Mouse (Mus musculus): ENCODE results near the gene Atf3. TPM values are rescaled to one million over a fixed set of nuclear protein-coding genes. Genes with fewer than 3 reads are reported as not detected.
"Not testable (repeated sequence)": the region's sequence is repeated elsewhere in the genome, so short reads cannot be mapped to it uniquely, and the experiment has no call there.

Gene Atf3
- polyA plus RNA-seq, 1 experiment from 2014 or later: 1.4 TPM

GRCm38 (mm10) chr1:191153052-191153451, 64.8 kb downstream of the Atf3 start:
- ATAC-seq (ENCODE audit: low FRiP score): no peak
- Histone ChIP-seq H3K36me3 (replicated peaks; ENCODE audit: control insufficient read depth, insufficient read depth) (no peaks in the 10 kb centered on the region), H3K27ac (no peak overlapping the region), H3K4me2 (replicated peaks) (no peak overlapping the region), H3K9me3 (ENCODE audit: control insufficient read depth, low read length) (0 out of 2 replicates have a peak, but pooled peaks cover 11% of the 10 kb centered on the region), H3K4me3 (replicated peaks; ENCODE audit: low read length) (no peak overlapping the region), H3K9ac (no peak overlapping the region), H3K4me1 (replicated peaks; ENCODE audit: control insufficient read depth, insufficient read depth, low read length) (no peaks in the 10 kb centered on the region), H3K27me3 (ENCODE audit: control insufficient read depth, insufficient read depth, low read length) (no peaks in the 10 kb centered on the region)
- 23% methylated on average over 4 of the region's 4 CpGs for WGBS
- peak; percentile 42 for DNase-seq (ENCODE audit: low spot score)

- Histone ChIP-seq H3K4me1 (replicated peaks; ENCODE audit: control insufficient read depth, insufficient read depth, low read length) (no peaks in the 10 kb centered on the region), H3K9ac (no peak overlapping the region), H3K4me3 (replicated peaks; ENCODE audit: low read length) (no peak overlapping the region), H3K36me3 (replicated peaks; ENCODE audit: control insufficient read depth, insufficient read depth) (no peaks in the 10 kb centered on the region), H3K27ac (no peak overlapping the region), H3K4me2 (replicated peaks) (no peak overlapping the region), H3K9me3 (ENCODE audit: control insufficient read depth, low read length) (no peaks in the 10 kb centered on the region), H3K27me3 (ENCODE audit: control insufficient read depth, insufficient read depth, low read length) (no peaks in the 10 kb centered on the region)
- DNase-seq (ENCODE audit: low spot score): no peak
- WGBS: 76% methylated on average over 8 of the region's 8 CpGs
- ATAC-seq (ENCODE audit: low FRiP score): no peak
Measured at GRCm38 (mm10) chr1:191150924-191151605, 66.8 kb downstream of the Atf3 start.

GRCm38 (mm10) chr1:191149489-191149888, 68.3 kb downstream of the Atf3 start:
- H3K9ac ChIP-seq; H3K4me2 ChIP-seq (replicated peaks); H3K27me3 ChIP-seq (ENCODE audit: control insufficient read depth, insufficient read depth, low read length); DNase-seq (ENCODE audit: low spot score); H3K27ac ChIP-seq; H3K36me3 ChIP-seq (replicated peaks; ENCODE audit: control insufficient read depth, insufficient read depth); ATAC-seq (ENCODE audit: low FRiP score); H3K4me3 ChIP-seq (replicated peaks; ENCODE audit: low read length); H3K4me1 ChIP-seq (replicated peaks; ENCODE audit: control insufficient read depth, insufficient read depth, low read length); H3K9me3 ChIP-seq (ENCODE audit: control insufficient read depth, low read length): not testable (repeated sequence)
- WGBS: 91% methylated on average over 5 of the region's 5 CpGs

GRCm38 (mm10) chr1:191140983-191141382, 76.9 kb downstream of the Atf3 start:
- Histone ChIP-seq H3K36me3 (replicated peaks; ENCODE audit: control insufficient read depth, insufficient read depth) (no peaks in the 10 kb centered on the region), H3K4me1 (replicated peaks; ENCODE audit: control insufficient read depth, insufficient read depth, low read length) (no peaks in the 10 kb centered on the region), H3K9me3 (ENCODE audit: control insufficient read depth, low read length) (no peaks in the 10 kb centered on the region), H3K4me2 (replicated peaks) (no peak overlapping the region), H3K9ac (no peak overlapping the region), H3K27ac (no peak overlapping the region), H3K27me3 (ENCODE audit: control insufficient read depth, insufficient read depth, low read length) (no peaks in the 10 kb centered on the region), H3K4me3 (replicated peaks; ENCODE audit: low read length) (no peak overlapping the region)
- peak; percentile 10 for DNase-seq (ENCODE audit: low spot score)
- 86% methylated on average over 8 of the region's 8 CpGs for WGBS
- no peak for ATAC-seq (ENCODE audit: low FRiP score)

GRCm38 (mm10) chr1:191138874-191139495, 78.9 kb downstream of the Atf3 start:
- H3K27me3 ChIP-seq (ENCODE audit: control insufficient read depth, insufficient read depth, low read length): no peaks in the 10 kb centered on the region
- H3K4me2 ChIP-seq (replicated peaks): no peak overlapping the region
- 68% methylated on average over 7 of the region's 7 CpGs for WGBS
- H3K4me1 ChIP-seq (replicated peaks; ENCODE audit: control insufficient read depth, insufficient read depth, low read length): no peaks in the 10 kb centered on the region
- H3K27ac ChIP-seq: no peak overlapping the region
- H3K9ac ChIP-seq: no peak overlapping the region
- H3K4me3 ChIP-seq (replicated peaks; ENCODE audit: low read length): no peak overlapping the region
- no peak for ATAC-seq (ENCODE audit: low FRiP score)
- H3K36me3 ChIP-seq (replicated peaks; ENCODE audit: control insufficient read depth, insufficient read depth): no peaks in the 10 kb centered on the region
- peak; percentile 22 for DNase-seq (ENCODE audit: low spot score)
- no peaks in the 10 kb centered on the region for H3K9me3 ChIP-seq (ENCODE audit: control insufficient read depth, low read length)

GRCm38 (mm10) chr1:191138436-191138835, 79.4 kb downstream of the Atf3 start:
- H3K27me3 ChIP-seq (ENCODE audit: control insufficient read depth, insufficient read depth, low read length): no peaks in the 10 kb centered on the region
- H3K4me2 ChIP-seq (replicated peaks): no peak overlapping the region
- H3K9ac ChIP-seq: no peak overlapping the region
- H3K27ac ChIP-seq: no peak overlapping the region
- no peaks in the 10 kb centered on the region for H3K36me3 ChIP-seq (replicated peaks; ENCODE audit: control insufficient read depth, insufficient read depth)
- no peak for DNase-seq (ENCODE audit: low spot score)
- no peak overlapping the region for H3K4me3 ChIP-seq (replicated peaks; ENCODE audit: low read length)
- ATAC-seq (ENCODE audit: low FRiP score): no peak
- no peaks in the 10 kb centered on the region for H3K9me3 ChIP-seq (ENCODE audit: control insufficient read depth, low read length)
- H3K4me1 ChIP-seq (replicated peaks; ENCODE audit: control insufficient read depth, insufficient read depth, low read length): no peaks in the 10 kb centered on the region
- 92% methylated on average over 4 of the region's 4 CpGs for WGBS

- no peak overlapping the region for H3K27ac ChIP-seq
- 58% methylated on average over 4 of the region's 4 CpGs for WGBS
- DNase-seq (ENCODE audit: low spot score): no peak
Measured at GRCm38 (mm10) chr1:191135406-191135805, 82.4 kb downstream of the Atf3 start.

GRCm38 (mm10) chr1:191132934-191133333, 84.9 kb downstream of the Atf3 start:
- Histone ChIP-seq H3K9ac (no peak overlapping the region), H3K4me1 (replicated peaks; ENCODE audit: control insufficient read depth, insufficient read depth, low read length) (no peaks in the 10 kb centered on the region), H3K4me3 (replicated peaks; ENCODE audit: low read length) (no peak overlapping the region), H3K9me3 (ENCODE audit: control insufficient read depth, low read length) (peaks cover 11% of the 10 kb centered on the region; the same call in 1 of the 2 replicates), H3K4me2 (replicated peaks) (no peak overlapping the region), H3K27ac (no peak overlapping the region), H3K36me3 (replicated peaks; ENCODE audit: control insufficient read depth, insufficient read depth) (no peaks in the 10 kb centered on the region), H3K27me3 (ENCODE audit: control insufficient read depth, insufficient read depth, low read length) (no peaks in the 10 kb centered on the region)
- 72% methylated on average over 5 of the region's 5 CpGs for WGBS
- DNase-seq (ENCODE audit: low spot score) (no peak), ATAC-seq (ENCODE audit: low FRiP score) (no peak)

More at GRCm38 (mm10) chr1:191135406-191135805, 82.4 kb downstream of the Atf3 start:
- Histone ChIP-seq H3K27me3 (ENCODE audit: control insufficient read depth, insufficient read depth, low read length) (no peaks in the 10 kb centered on the region), H3K9me3 (ENCODE audit: control insufficient read depth, low read length) (no peaks in the 10 kb centered on the region), H3K9ac (no peak overlapping the region), H3K4me2 (replicated peaks) (no peak overlapping the region), H3K4me3 (replicated peaks; ENCODE audit: low read length) (no peak overlapping the region), H3K36me3 (replicated peaks; ENCODE audit: control insufficient read depth, insufficient read depth) (no peaks in the 10 kb centered on the region), H3K4me1 (replicated peaks; ENCODE audit: control insufficient read depth, insufficient read depth, low read length) (no peaks in the 10 kb centered on the region)
- no peak for ATAC-seq (ENCODE audit: low FRiP score)

GRCm38 (mm10) chr1:191132240-191132639, 85.6 kb downstream of the Atf3 start:
- Histone ChIP-seq H3K4me2 (replicated peaks) (no peak overlapping the region), H3K9me3 (ENCODE audit: control insufficient read depth, low read length) (peaks cover 11% of the 10 kb centered on the region; the same call in 1 of the 2 replicates), H3K9ac (no peak overlapping the region), H3K27me3 (ENCODE audit: control insufficient read depth, insufficient read depth, low read length) (no peaks in the 10 kb centered on the region), H3K4me1 (replicated peaks; ENCODE audit: control insufficient read depth, insufficient read depth, low read length) (no peaks in the 10 kb centered on the region), H3K27ac (no peak overlapping the region), H3K36me3 (replicated peaks; ENCODE audit: control insufficient read depth, insufficient read depth) (no peaks in the 10 kb centered on the region), H3K4me3 (replicated peaks; ENCODE audit: low read length) (no peak overlapping the region)
- peak; percentile 20 for DNase-seq (ENCODE audit: low spot score)
- WGBS: 65% methylated on average over 5 of the region's 5 CpGs
- no peak for ATAC-seq (ENCODE audit: low FRiP score)
